Mouse (Mus musculus) right cerebral cortex, postnatal 25 days (tissue): ENCODE measurements around the gene Sebox.

Source experiments
- DNase-seq: peaks from one replicate; pipeline ENCODE4 v3.0.0; 2022

The Sebox gene

DNA sequence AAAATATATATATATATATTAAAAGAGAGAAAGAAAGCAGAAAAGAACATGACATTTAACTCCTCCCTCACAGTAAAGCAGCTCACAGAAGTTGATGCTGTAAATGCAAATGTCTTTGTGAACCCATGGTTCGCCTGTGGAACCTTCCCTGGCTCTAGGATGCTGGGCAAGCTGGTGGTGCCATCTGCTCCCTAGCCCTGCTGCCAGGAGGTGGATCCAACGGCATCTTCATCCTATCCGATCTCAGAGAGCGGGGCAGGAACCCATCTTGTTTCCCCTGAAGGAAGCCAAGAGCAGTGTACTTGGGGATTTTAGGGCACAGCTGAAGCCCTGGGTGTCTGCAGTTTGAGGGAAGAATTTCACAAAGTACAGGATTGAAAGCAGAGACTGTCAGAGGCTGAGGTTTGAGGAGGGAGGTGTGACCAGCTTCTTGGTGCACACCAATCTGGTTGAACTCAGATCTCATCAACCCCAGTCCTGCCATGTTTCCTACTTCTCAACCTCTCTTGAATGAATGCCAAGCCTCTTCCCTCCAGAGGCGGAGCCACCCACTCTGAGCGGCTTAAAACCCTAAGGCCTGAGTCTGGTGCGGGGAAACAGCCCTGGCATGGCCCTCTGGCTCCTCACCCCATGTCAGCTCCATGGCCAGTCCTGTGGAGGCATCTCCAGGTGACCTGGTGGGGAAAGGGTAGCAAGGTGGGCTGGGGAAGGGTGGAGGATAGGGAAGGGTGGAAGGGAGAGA is at the start of gene Sebox:
TSS of gene Sebox (plus strand) at position 539 of the 742 bp plus-strand sequence.
- DNase-seq = no peak

GRCm38 (mm10) chr11:78453675-78454074 is 49.6 kb upstream of the Sebox start:
- DNase-seq = no peak

DNA sequence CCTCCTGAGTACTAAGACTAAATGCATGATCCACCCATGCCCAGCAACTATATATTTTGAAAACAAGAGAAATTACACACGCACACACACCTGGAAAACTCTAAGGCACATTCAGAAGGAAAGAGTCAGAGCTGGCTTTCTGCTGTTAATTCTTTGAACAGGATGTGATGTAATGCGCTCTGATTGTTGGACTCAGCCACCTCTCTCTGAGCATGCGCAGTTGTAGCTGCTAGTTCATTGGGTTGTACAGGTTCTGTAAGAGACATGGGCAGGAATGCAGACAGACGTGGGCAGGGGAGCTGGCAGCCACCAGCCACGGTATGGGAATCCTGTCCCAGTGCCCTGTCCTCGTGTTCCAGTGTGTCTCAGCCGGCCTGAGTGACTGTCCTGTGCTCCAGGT is 49.0 kb upstream of the Sebox start:
- DNase-seq = no peak

DNA sequence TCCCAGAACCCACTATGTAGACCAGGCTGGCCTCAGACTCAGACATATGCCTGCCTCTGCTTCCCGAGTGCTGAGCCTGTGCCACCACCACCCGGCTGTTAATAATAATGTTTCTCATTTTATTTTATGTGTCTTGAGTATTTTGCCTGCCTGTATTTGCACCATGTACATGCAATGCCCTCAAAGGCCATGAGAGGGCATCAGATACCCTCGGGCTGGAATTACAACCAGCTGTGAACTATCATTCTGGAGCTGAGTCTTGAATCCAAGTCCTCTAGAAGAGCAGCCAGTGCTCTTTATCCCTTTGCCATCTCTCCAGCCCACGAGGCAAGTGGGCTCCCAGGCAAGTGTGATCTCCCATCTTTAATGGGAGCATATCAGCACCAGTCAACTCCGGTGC is 47.9 kb upstream of the Sebox start:
- DNase-seq = no peak

GRCm38 (mm10) chr11:78458740-78459139 is 44.5 kb upstream of the Sebox start:
- DNase-seq = no peak

- no peak for DNase-seq
These were observed 41.4 kb upstream of the Sebox start for GRCm38 (mm10) chr11:78461894-78462293.

GRCm38 (mm10) chr11:78462669-78463068 is 40.6 kb upstream of the Sebox start:
- no peak for DNase-seq

GRCm38 (mm10) chr11:78463286-78464036 is 39.8 kb upstream of the Sebox start:
- no peak for DNase-seq

- DNase-seq = no peak
These were observed 38.1 kb upstream of the Sebox start for GRCm38 (mm10) chr11:78465116-78465515.

GRCm38 (mm10) chr11:78465568-78466180 is 37.6 kb upstream of the Sebox start, which contains the start of gene Slc46a1:
TSS of gene Slc46a1 (plus strand) at chr11:78465697.
- DNase-seq = peak; percentile 74

DNA sequence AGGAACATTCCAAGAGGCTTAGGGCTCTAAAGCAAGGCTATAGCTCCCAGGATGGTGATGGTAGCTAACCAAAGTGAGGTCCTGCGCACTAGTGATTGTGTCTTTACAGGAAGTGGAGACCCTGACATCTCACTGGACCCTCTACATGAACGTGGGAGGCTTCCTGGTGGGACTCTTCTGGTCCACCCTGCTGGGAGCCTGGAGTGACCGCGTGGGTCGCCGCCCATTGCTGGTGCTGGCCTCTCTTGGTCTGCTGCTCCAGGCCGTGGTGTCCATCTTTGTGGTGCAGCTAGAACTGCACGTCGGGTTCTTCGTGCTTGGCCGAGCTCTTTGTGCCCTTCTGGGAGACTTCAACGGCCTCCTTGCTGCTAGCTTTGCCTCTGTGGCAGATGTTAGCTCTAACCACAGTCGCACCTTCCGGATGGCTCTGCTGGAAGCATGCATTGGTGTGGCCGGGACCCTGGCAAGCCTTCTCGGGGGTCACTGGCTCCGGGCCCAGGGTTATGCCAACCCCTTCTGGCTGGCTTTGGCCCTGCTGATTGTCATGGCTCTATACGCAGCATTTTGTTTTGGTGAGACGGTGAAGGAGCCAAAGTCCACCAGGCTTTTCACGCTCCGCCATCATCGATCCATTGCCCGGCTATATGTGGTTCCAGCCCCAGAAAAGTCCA is 36.9 kb upstream of the Sebox start:
- no peak for DNase-seq

DNA sequence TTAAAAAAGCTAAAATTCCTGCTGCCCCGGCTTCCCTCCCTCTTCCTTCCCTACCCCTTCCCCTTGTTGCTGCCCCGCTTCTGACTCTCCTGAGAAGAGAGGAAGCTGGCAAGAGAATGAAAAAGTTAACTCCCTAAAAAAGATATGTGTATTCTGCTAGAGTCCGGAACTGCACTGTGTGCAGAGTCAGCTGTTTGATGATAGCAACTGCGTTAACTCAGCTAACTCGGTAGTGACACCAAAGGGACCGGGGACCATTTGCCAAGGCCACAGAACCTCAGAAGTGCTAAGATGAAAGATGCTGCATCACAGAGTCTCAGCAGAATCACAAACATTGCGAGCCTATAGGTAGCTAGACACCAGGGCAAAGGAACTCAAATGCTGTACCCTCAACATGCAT is 35.7 kb upstream of the Sebox start:
- DNase-seq = no peak

GRCm38 (mm10) chr11:78467932-78468331 is 35.3 kb upstream of the Sebox start:
- DNase-seq = no peak

- DNase-seq = no peak
These were observed 31.7 kb upstream of the Sebox start for GRCm38 (mm10) chr11:78471326-78472103.

- DNase-seq = no peak
These were observed 28.0 kb upstream of the Sebox start for GRCm38 (mm10) chr11:78475289-78475688.

- no peak for DNase-seq
These were observed 19.6 kb upstream of the Sebox start for GRCm38 (mm10) chr11:78483639-78484038.

DNA sequence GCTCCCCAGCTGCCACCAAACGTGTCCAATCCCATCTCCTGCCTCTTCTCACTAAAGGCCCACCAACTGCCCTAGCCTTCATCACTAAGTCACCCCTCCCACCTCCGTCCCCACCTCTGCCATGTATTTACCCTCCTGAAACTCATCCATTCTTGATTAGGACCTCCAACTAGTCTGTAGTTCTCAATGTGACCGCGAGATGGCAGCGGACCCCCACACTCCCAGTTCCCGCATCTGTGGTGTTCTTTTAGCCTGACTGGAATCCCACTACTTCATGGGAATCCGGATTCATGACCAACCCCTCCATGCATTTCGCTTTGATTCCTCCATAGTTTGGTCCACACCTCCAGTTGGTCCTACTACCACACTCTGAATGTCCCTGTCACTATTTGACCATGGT is 15.1 kb upstream of the Sebox start:
- DNase-seq = peak; percentile 59

DNA sequence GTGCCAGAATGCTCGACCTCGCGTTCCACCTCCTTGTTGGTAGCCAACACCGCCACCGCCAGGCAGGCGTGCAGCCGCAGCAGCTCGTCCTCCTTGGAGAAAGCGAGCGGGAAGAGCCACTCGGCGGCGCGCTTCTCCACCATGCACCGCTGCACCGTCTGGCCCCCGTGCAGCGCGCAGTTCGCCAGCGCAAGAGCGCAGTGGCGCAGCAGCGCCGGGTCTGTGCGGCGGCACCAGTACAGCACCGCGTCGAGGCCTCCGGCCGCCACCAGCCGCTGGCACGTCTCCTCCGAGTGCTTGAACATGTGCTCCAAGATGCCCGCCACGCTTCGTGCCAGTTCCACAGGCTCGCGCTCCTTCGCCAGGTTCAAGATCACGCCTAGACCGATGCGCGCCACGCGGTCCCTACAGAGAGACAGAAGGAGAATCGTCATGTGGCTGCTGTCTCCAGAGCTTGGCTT is 12.4 kb upstream of the Sebox start:
- peak; percentile 73 for DNase-seq

- DNase-seq = no peak
These were observed 7.3 kb upstream of the Sebox start for GRCm38 (mm10) chr11:78495904-78496303.

GRCm38 (mm10) chr11:78497071-78497541 is 6.1 kb upstream of the Sebox start:
- peak; percentile 63 for DNase-seq

GRCm38 (mm10) chr11:78497544-78498522 is 5.4 kb upstream of the Sebox start, which contains the start of gene Sarm1:
TSS of gene Sarm1 (minus strand) at chr11:78497754.
- DNase-seq = peak; percentile 96
